Mouse (Mus musculus): ENCODE results near the gene 2310057M21Rik. TPM values are rescaled to one million over a fixed set of nuclear protein-coding genes. Genes with fewer than 3 reads are reported as not detected.
"Not testable (repeated sequence)": the region's sequence is repeated elsewhere in the genome, so short reads cannot be mapped to it uniquely, and the experiment has no call there.

2310057M21Rik gene
- 18.4 and 19.2 TPM in 2 replicates for polyA plus RNA-seq (2015; fragmentation: Nextera tagmentation; extraction: Ambion mirVana)

DNA sequence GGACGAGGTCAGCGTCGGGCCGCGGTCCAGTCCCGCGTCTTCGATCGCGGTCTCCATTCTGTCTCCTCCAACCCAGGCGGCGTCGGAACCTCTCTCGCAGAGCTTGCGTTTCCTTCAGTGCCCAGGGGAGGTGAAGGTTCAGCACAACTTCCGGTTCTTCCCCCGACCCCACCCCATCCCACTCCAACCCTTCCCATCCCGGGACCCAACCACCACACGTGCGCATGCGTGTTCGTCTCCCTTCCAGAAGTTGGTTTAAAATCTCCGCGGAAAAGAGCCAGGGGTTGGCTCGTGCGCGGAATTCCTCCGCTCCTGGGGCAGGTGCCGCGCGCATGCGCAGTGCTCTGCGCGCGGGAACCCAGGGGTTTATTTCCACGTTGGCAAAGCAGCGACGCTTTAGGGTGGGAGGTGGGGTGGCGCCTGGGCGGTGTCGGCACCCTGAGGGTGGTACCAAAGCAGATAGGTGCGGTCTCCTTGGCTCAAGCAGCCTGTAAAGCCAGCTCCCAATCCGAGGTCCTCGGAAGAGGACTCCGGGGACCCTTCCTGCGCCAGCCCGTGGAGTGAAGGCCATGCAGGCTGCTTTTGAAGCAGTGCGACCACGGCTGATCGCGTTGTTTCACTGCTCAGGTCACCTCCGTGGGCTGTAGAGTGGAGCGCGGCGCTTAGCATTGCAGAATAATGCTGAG, at the start of gene 2310057M21Rik:
2310057M21Rik (minus strand) TSS at position 145 of the 686 bp plus-strand sequence.
- Histone ChIP-seq H3K36me3 (peaks cover 2% of the 10 kb centered on the region; the same call in 1 of the 2 replicates), H3K27ac (peak within 1 kb of the TSS; percentile 96), H3K4me3 (replicated peaks) (peak within 1 kb of the TSS; percentile 95), H3K9me3 (no peaks in the 10 kb centered on the region), H3K9ac (peak within 1 kb of the TSS; percentile 96), H3K27me3 (replicated peaks) (no peaks in the 10 kb centered on the region), H3K4me1 (replicated peaks) (peaks cover 6% of the 10 kb centered on the region; the same call in 1 of the 2 replicates), H3K4me2 (replicated peaks) (peak within 1 kb of the TSS; percentile 94)
- ATAC-seq = peak; percentile 98
- WGBS = under 1% methylated on average over 55 of the region's 55 CpGs

DNA sequence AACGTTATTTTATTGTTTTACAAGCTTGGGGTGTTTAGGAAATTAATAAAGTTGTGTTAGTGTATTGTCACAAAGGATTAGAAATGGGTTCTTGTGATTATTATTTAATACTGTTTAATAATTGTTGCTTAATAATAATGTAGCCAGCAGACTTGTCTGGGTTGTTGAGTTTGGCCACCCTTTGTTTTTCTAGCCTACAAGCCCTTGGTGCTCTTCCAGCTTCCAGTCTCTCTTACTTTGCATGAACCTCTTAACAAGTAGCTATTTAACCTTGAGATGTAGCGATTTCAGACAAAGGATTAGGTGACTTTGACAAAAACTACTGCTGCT, 49.3 kb upstream of the 2310057M21Rik start:
- H3K27ac ChIP-seq = no peak overlapping the region
- H3K4me1 ChIP-seq (replicated peaks) = peaks cover 6% of the 10 kb centered on the region; the same call in 1 of the 2 replicates
- H3K9ac ChIP-seq = no peak overlapping the region
- ATAC-seq = no peak
- no peaks in the 10 kb centered on the region for H3K27me3 ChIP-seq (replicated peaks)
- no peaks in the 10 kb centered on the region for H3K9me3 ChIP-seq
- H3K4me2 ChIP-seq (replicated peaks) = peak overlapping the region; percentile 79
- no peaks in the 10 kb centered on the region for H3K36me3 ChIP-seq
- 32% methylated on average over 2 of the region's 2 CpGs for WGBS
- H3K4me3 ChIP-seq (replicated peaks) = no peak overlapping the region

DNA sequence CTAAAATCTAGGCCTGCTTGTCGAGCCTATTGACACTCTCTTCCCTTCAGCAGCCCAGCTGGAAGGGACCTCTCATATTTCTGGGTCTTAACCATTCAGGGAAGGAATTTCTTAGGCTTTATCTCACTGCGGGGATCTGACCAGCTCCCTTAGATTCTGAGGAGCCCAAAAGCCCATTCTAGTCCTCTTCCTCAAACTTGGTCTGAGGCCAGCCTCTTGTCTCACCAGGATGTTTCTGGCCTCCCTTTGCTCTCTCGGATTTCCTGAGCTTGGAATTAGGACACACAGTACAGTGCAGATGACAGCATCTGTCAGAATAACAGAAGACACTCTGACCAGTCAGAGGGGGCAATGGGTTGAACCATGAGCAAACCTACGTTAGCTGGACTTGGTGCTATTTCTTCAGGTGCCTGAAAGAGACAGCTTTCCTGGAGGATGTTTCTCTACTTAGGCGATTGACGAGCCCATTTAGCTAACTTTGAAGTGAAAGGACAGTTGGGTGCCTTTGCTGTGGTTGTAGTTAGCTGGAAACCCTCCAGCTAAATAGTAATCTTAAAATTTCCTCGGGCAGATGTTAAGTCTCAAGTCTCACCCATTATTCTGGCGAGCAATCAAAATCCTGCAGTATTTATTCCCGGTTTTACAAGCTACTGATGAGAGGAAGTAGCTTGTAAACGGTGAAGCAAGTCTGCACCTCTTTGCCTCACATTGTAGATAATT, 48.8 kb upstream of the 2310057M21Rik start:
- Histone ChIP-seq H3K27me3 (replicated peaks) (no peaks in the 10 kb centered on the region), H3K9ac (peak overlapping the region; percentile 33), H3K9me3 (no peaks in the 10 kb centered on the region), H3K36me3 (no peaks in the 10 kb centered on the region), H3K4me1 (replicated peaks) (peaks cover 6% of the 10 kb centered on the region; the same call in 1 of the 2 replicates), H3K4me2 (replicated peaks) (peak overlapping the region; percentile 79), H3K4me3 (replicated peaks) (peak overlapping the region; percentile 96), H3K27ac (peak overlapping the region; percentile 54)
- ATAC-seq = no peak
- WGBS = 16% methylated on average over 10 of the region's 10 CpGs

GRCm38 (mm10) chr7:131410416-131411058, 48.0 kb upstream of the 2310057M21Rik start, which contains the start of the genes Ikzf5 and Acadsb:
Gene Ikzf5, minus strand, starts transcription at chr7:131410521.
Gene Acadsb, plus strand, starts transcription at chr7:131410601.
- ATAC-seq = peak; percentile 98
- no peaks in the 10 kb centered on the region for H3K36me3 ChIP-seq
- H3K9ac ChIP-seq = peak within 1 kb of the TSS; percentile 96
- H3K4me2 ChIP-seq (replicated peaks) = peak within 1 kb of the TSS; percentile 79
- peaks cover 6% of the 10 kb centered on the region; the same call in 1 of the 2 replicates for H3K4me1 ChIP-seq (replicated peaks)
- H3K27ac ChIP-seq = peak within 1 kb of the TSS; percentile 74
- under 1% methylated on average over 42 of the region's 42 CpGs for WGBS
- no peaks in the 10 kb centered on the region for H3K9me3 ChIP-seq
- no peaks in the 10 kb centered on the region for H3K27me3 ChIP-seq (replicated peaks)
- peak within 1 kb of the TSS; percentile 96 for H3K4me3 ChIP-seq (replicated peaks)

DNA sequence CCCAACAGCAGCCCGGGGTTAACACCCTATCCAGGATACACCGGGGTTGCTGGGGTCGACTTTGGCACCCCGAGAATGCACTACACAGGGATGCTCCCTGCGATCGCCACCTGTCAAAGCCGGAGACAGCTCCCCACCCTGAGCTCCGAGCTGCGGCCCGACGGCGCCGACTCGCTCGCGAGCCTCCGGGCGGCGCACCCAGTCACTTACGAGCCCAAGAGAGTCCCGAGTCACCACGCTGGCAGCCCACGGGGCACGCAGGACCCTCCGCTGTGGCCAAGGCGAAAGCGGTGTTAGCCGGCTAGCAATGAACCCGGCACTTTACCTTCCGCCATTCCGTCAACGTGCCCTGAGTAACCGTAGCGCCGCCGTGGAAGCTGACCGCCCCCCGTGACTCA, 47.4 kb upstream of the 2310057M21Rik start:
- Histone ChIP-seq H3K27me3 (replicated peaks) (no peaks in the 10 kb centered on the region), H3K27ac (peak overlapping the region; percentile 37), H3K4me2 (replicated peaks) (peak overlapping the region; percentile 79), H3K4me3 (replicated peaks) (peak overlapping the region; percentile 96), H3K9me3 (no peaks in the 10 kb centered on the region), H3K36me3 (no peaks in the 10 kb centered on the region), H3K9ac (peak overlapping the region; percentile 96), H3K4me1 (replicated peaks) (peaks cover 6% of the 10 kb centered on the region; the same call in 1 of the 2 replicates)
- ATAC-seq = peak; percentile 74
- WGBS = under 1% methylated on average over 38 of the region's 38 CpGs

DNA sequence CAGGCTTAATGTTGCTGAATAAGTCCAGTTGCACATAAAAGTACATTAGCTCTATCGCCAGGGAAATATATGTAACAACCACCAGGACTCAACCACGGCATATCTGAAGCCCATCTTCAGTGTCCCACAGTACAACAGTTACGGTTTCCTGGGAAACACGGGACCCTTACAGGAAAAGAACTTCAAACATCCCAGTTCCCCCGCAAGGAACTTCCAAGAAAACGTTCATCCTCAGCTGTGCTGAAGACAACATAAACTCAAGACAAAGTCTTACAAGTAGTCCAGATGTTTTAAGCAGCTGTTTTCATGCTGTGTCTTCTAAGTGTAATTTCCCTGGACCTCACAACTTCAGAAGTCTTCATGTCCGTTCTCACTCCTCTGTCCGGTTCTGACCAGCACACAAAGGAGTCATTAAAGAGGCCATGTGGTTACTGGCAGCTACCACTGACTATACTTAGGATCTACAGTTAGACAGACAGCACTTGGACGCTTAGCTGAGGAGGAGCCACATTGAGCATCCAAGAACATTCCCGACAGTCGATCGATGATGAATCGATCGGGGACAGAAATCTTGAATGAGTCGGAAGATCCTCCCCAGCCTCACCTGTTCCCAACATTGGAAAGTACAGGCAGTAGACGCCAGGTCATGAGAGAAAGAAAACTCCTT, 46.9 kb upstream of the 2310057M21Rik start:
- no peaks in the 10 kb centered on the region for H3K27me3 ChIP-seq (replicated peaks)
- peak overlapping the region; percentile 37; the same call in 1 of the 2 replicates for H3K27ac ChIP-seq
- no peak for ATAC-seq
- peaks cover 6% of the 10 kb centered on the region; the same call in 1 of the 2 replicates for H3K4me1 ChIP-seq (replicated peaks)
- peak overlapping the region; percentile 96 for H3K9ac ChIP-seq
- no peaks in the 10 kb centered on the region for H3K36me3 ChIP-seq
- H3K4me3 ChIP-seq (replicated peaks) = peak overlapping the region; percentile 96
- H3K9me3 ChIP-seq = no peaks in the 10 kb centered on the region
- WGBS = 5% methylated on average over 16 of the region's 16 CpGs
- H3K4me2 ChIP-seq (replicated peaks) = peak overlapping the region; percentile 79

- H3K4me1 ChIP-seq (replicated peaks); ATAC-seq; H3K9ac ChIP-seq; H3K4me2 ChIP-seq (replicated peaks); H3K27ac ChIP-seq; H3K36me3 ChIP-seq; H3K4me3 ChIP-seq (replicated peaks); H3K27me3 ChIP-seq (replicated peaks); H3K9me3 ChIP-seq: not testable (repeated sequence)
- WGBS = 93% methylated on average over 7 of the region's 7 CpGs
Observed at GRCm38 (mm10) chr7:131391761-131392160, 29.2 kb upstream of the 2310057M21Rik start.

GRCm38 (mm10) chr7:131371880-131372651, 9.5 kb upstream of the 2310057M21Rik start:
- Histone ChIP-seq H3K27ac (no peak overlapping the region), H3K27me3 (replicated peaks) (no peaks in the 10 kb centered on the region), H3K4me3 (replicated peaks) (peak overlapping the region; percentile 81), H3K4me1 (replicated peaks) (no peaks in the 10 kb centered on the region; the same call in 1 of the 2 replicates), H3K4me2 (replicated peaks) (peak overlapping the region; percentile 75), H3K36me3 (no peaks in the 10 kb centered on the region), H3K9ac (peak overlapping the region; percentile 95), H3K9me3 (no peaks in the 10 kb centered on the region)
- 65% methylated on average over 9 of the region's 9 CpGs for WGBS
- ATAC-seq = no peak

GRCm38 (mm10) chr7:131371470-131371860, 8.9 kb upstream of the 2310057M21Rik start:
- WGBS = 2% methylated on average over 9 of the region's 9 CpGs
- Histone ChIP-seq H3K4me1 (replicated peaks) (no peaks in the 10 kb centered on the region; the same call in 1 of the 2 replicates), H3K27me3 (replicated peaks) (no peaks in the 10 kb centered on the region), H3K4me3 (replicated peaks) (peak overlapping the region; percentile 81), H3K36me3 (no peaks in the 10 kb centered on the region), H3K9ac (peak overlapping the region; percentile 95), H3K9me3 (no peaks in the 10 kb centered on the region), H3K4me2 (replicated peaks) (peak overlapping the region; percentile 75), H3K27ac (peak overlapping the region; percentile 99)
- ATAC-seq = no peak

DNA sequence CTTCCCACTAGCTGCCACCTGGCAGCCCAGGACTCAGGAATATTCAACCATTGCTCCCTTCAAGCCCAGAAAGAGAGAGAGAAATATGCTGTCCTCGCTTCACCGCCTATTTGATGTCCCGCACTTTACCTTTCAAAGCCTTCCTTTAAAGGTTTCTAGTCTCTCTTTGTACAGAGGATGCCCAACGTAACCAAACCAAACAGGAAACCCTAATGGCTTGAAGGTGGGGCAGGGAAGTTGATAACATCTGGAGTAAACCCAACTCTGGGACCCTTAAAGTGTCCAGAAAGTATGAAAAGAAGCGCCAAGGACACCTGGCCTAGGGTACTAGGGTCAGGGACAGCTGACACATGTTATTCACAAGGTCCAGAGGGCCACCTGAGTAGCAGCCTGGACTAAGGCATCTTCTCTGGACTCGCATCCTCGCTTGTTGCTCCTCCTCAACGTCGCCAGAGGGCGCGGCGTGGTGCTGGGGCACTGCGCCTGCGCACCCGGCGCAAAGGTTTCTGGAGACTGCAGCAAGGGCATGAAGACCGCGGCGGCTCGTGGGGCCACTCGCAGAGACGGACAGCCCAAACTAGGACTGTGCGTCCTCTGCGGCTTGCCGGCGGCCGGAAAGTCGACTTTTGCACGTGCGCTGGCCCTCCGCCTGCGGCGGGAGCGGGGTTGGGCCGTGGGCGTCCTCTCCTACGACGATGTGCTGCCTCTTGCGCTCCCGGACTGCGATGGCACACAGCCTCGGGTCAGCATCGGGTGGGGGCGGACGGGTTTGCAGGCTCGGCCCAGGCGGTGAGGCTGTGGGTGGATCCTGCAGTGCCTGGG, 8.3 kb upstream of the 2310057M21Rik start, which contains the start of gene Pstk:
Pstk (plus strand) TSS at position 494 of the 822 bp plus-strand sequence.
- Histone ChIP-seq H3K27ac (peak within 1 kb of the TSS; percentile 99), H3K27me3 (replicated peaks) (no peaks in the 10 kb centered on the region), H3K9ac (peak within 1 kb of the TSS; percentile 95), H3K4me2 (replicated peaks) (peak within 1 kb of the TSS; percentile 75), H3K36me3 (no peaks in the 10 kb centered on the region), H3K4me3 (replicated peaks) (peak within 1 kb of the TSS; percentile 81), H3K4me1 (replicated peaks) (no peaks in the 10 kb centered on the region; the same call in 1 of the 2 replicates), H3K9me3 (no peaks in the 10 kb centered on the region)
- peak; percentile 98 for ATAC-seq
- WGBS = 4% methylated on average over 47 of the region's 47 CpGs

Measured in intestine, embryonic 15.5 days (tissue).